Mouse (Mus musculus): ENCODE data around the gene Mef2c. TPM values are rescaled to one million over a fixed set of nuclear protein-coding genes. Genes with fewer than 3 reads are reported as not detected.
A peak's percentile ranks its signal among the peaks of the same experiment; 100 is the strongest.

The Mef2c gene
- polyA plus RNA-seq, 1 experiment from 2014 or later = 30.6 TPM

- 6% methylated on average over 14 of the region's 14 CpGs for WGBS
- Histone ChIP-seq H3K27ac (ENCODE audit: low read length) (no peak overlapping the region), H3K36me3 (ENCODE audit: control insufficient read depth, insufficient read depth, low read length) (no peaks in the 10 kb centered on the region), H3K4me3 (ENCODE audit: low read length) (no peak overlapping the region), H3K27me3 (replicated peaks; ENCODE audit: control insufficient read depth, insufficient read depth, low read length) (peaks cover 63% of the 10 kb centered on the region), H3K4me1 (ENCODE audit: control insufficient read depth, insufficient read depth, low read length) (no peaks in the 10 kb centered on the region), H3K9me3 (ENCODE audit: control insufficient read depth, low read length) (no peaks in the 10 kb centered on the region), H3K9ac (ENCODE audit: low read depth, low read length) (no peak overlapping the region), H3K4me2 (ENCODE audit: low read depth, low read length) (no peak overlapping the region)
- peak; percentile 41; the same call in 1 of the 2 replicates for ATAC-seq
Observed at GRCm38 (mm10) chr13:83715308-83715785, 211.5 kb downstream of the Mef2c start.

GRCm38 (mm10) chr13:83715971-83716615 lies 212.3 kb downstream of the Mef2c start:
- Histone ChIP-seq H3K9me3 (ENCODE audit: control insufficient read depth, low read length) (no peaks in the 10 kb centered on the region), H3K36me3 (ENCODE audit: control insufficient read depth, insufficient read depth, low read length) (no peaks in the 10 kb centered on the region), H3K9ac (ENCODE audit: low read depth, low read length) (no peak overlapping the region), H3K27ac (ENCODE audit: low read length) (no peak overlapping the region), H3K4me3 (ENCODE audit: low read length) (no peak overlapping the region; the same call in 1 of the 2 replicates), H3K4me2 (ENCODE audit: low read depth, low read length) (no peak overlapping the region), H3K27me3 (replicated peaks; ENCODE audit: control insufficient read depth, insufficient read depth, low read length) (peaks cover 68% of the 10 kb centered on the region), H3K4me1 (ENCODE audit: control insufficient read depth, insufficient read depth, low read length) (0 out of 2 replicates have a peak, but pooled peaks cover 3% of the 10 kb centered on the region)
- 4% methylated on average over 27 of the region's 27 CpGs for WGBS
- ATAC-seq = no peak
